Mouse (Mus musculus) stomach, postnatal 0 days (tissue): ENCODE results near the gene Actrt2. TPM values are rescaled to one million over a fixed set of nuclear protein-coding genes. Genes with fewer than 3 reads are reported as not detected.

Experiments used
- ATAC-seq: fragments of 200-750 bp; cut with Nextera tagmentation; 2 replicates; pipeline ENCODE4 v1.8.0; 2017; ENCODE audit not compliant: low FRiP score, low TSS enrichment
- DNase-seq: peaks from one replicate; pipeline ENCODE4 v3.0.0-alpha.2; 2016; ENCODE audit warnings: low spot score
- H3K27ac ChIP-seq: fragments of 300-500 bp; sonication (generic); replicated peaks from 2 replicates; pipeline ENCODE4 v1.5.1; 2014; ENCODE audit warnings: mild to moderate bottlenecking, control low read depth
- H3K27me3 ChIP-seq: fragments of 300-500 bp; sonication (generic); 2 replicates; pipeline ENCODE4 v1.6.1; 2014; ENCODE audit warnings: low read length; ENCODE audit not compliant: control insufficient read depth, insufficient read depth
- H3K36me3 ChIP-seq: fragments of 300-500 bp; sonication (generic); 2 replicates; pipeline ENCODE4 v1.6.1; 2014; ENCODE audit warnings: low read length, mixed read lengths; ENCODE audit not compliant: control insufficient read depth, insufficient read depth
- H3K4me1 ChIP-seq: fragments of 300-500 bp; sonication (generic); replicated peaks from 2 replicates; pipeline ENCODE4 v1.6.1; 2014; ENCODE audit warnings: antibody characterized with exemption; ENCODE audit not compliant: control insufficient read depth, insufficient read depth
- H3K4me2 ChIP-seq: fragments of 300-500 bp; sonication (generic); replicated peaks from 2 replicates; pipeline ENCODE4 v1.6.1; 2014; ENCODE audit warnings: low read depth, mild to moderate bottlenecking, control low read depth, moderate library complexity
- H3K4me3 ChIP-seq: fragments of 300-500 bp; sonication (generic); 2 replicates; pipeline ENCODE4 v1.5.1; 2014; ENCODE audit warnings: low read depth, low read length, control low read depth
- H3K9ac ChIP-seq: fragments of 300-500 bp; sonication (generic); 2 replicates; pipeline ENCODE4 v1.6.1; 2014; ENCODE audit warnings: mild to moderate bottlenecking, low read length, control low read depth, mixed read lengths
- H3K9me3 ChIP-seq: fragments of 300-500 bp; sonication (generic); 2 replicates; pipeline ENCODE4 v1.6.1; 2016; ENCODE audit warnings: low read length; ENCODE audit not compliant: control insufficient read depth
- CTCF ChIP-seq: IDR thresholded peaks from 2 replicates; pipeline ENCODE4 v1.5.1; 2016; ENCODE audit warnings: antibody characterized with exemption, low read depth, mild to moderate bottlenecking, moderate library complexity
- EP300 ChIP-seq: optimal IDR thresholded peaks from 2 replicates; pipeline ENCODE3; 2016; ENCODE audit warnings: antibody characterized with exemption
- WGBS: fragments of 180-500 bp; shearing (Covaris S2); extraction: QIAGEN DNeasy Blood & Tissue Kit; methylation state at CpG from one replicate; pipeline ENCODE4 v1.1.7; 2014; 5-methylcytosine and 5-hydroxymethylcytosine counted together
- polyA plus RNA-seq: library from polyadenylated mRNA; unstranded; fragments of >200 nt; fragmentation: Nextera tagmentation; extraction: Ambion mirVana; gene quantifications from 2 replicates; pipeline ENCODE4 v1.2.1, GENCODE M21; 2015

Actrt2 gene
- polyA plus RNA-seq, 1 experiment from 2014 or later = not detected

- WGBS = 67% methylated on average over 4 of the region's 4 CpGs
These were observed 38.0 kb upstream of the Actrt2 start for GRCm38 (mm10) chr4:154705681-154706080.

GRCm38 (mm10) chr4:154705056-154705455 lies 37.4 kb upstream of the Actrt2 start:
- DNase-seq (no peak), ATAC-seq (no peak)
- no peak for TF ChIP-seq EP300
- no peak for TF ChIP-seq CTCF
- no peak overlapping the region for H3K27ac ChIP-seq
- H3K27me3 ChIP-seq = no peaks in the 10 kb centered on the region
- no peak overlapping the region for H3K4me3 ChIP-seq
- H3K4me2 ChIP-seq = no peak overlapping the region
- 83% methylated on average over 6 of the region's 6 CpGs for WGBS
- H3K9ac ChIP-seq = no peak overlapping the region
- H3K9me3 ChIP-seq = no peaks in the 10 kb centered on the region
- no peaks in the 10 kb centered on the region for H3K36me3 ChIP-seq
- H3K4me1 ChIP-seq = no peaks in the 10 kb centered on the region

More at GRCm38 (mm10) chr4:154705681-154706080, 38.0 kb upstream of the Actrt2 start:
- Histone ChIP-seq H3K27ac (no peak overlapping the region), H3K27me3 (no peaks in the 10 kb centered on the region), H3K4me3 (no peak overlapping the region), H3K9me3 (no peaks in the 10 kb centered on the region), H3K36me3 (no peaks in the 10 kb centered on the region), H3K4me2 (no peak overlapping the region), H3K4me1 (no peaks in the 10 kb centered on the region), H3K9ac (no peak overlapping the region)
- TF ChIP-seq EP300 = no peak
- TF ChIP-seq CTCF = no peak
- DNase-seq (no peak), ATAC-seq (no peak)

- no peak for ATAC-seq
- Histone ChIP-seq H3K27me3 (no peaks in the 10 kb centered on the region), H3K36me3 (no peaks in the 10 kb centered on the region), H3K4me3 (no peak overlapping the region), H3K27ac (no peak overlapping the region), H3K9me3 (no peaks in the 10 kb centered on the region), H3K4me2 (no peak overlapping the region), H3K4me1 (no peaks in the 10 kb centered on the region), H3K9ac (no peak overlapping the region)
- WGBS = 76% methylated on average over 7 of the region's 7 CpGs
- no peak for DNase-seq
- no peak for TF ChIP-seq EP300
- TF ChIP-seq CTCF = no peak
These were observed 36.9 kb upstream of the Actrt2 start for GRCm38 (mm10) chr4:154704591-154704990.

- TF ChIP-seq EP300 (no peak), CTCF (no peak)
- DNase-seq = no peak
- ATAC-seq = no peak
These were observed 35.9 kb upstream of the Actrt2 start for GRCm38 (mm10) chr4:154703426-154704070.

GRCm38 (mm10) chr4:154702931-154703330 lies 35.3 kb upstream of the Actrt2 start:
- DNase-seq = no peak
- ATAC-seq = no peak
- 84% methylated on average over 7 of the region's 7 CpGs for WGBS
- no peaks in the 10 kb centered on the region for H3K36me3 ChIP-seq
- no peak overlapping the region for H3K27ac ChIP-seq
- no peaks in the 10 kb centered on the region for H3K4me1 ChIP-seq
- no peaks in the 10 kb centered on the region for H3K27me3 ChIP-seq
- no peak overlapping the region for H3K9ac ChIP-seq
- no peak overlapping the region for H3K4me3 ChIP-seq
- no peak overlapping the region for H3K4me2 ChIP-seq
- no peaks in the 10 kb centered on the region for H3K9me3 ChIP-seq
- TF ChIP-seq EP300 (no peak), CTCF (no peak)

More at GRCm38 (mm10) chr4:154703426-154704070, 35.9 kb upstream of the Actrt2 start:
- 49% methylated on average over 7 of the region's 7 CpGs for WGBS
- Histone ChIP-seq H3K36me3 (no peaks in the 10 kb centered on the region), H3K9me3 (no peaks in the 10 kb centered on the region), H3K27ac (no peak overlapping the region), H3K4me3 (no peak overlapping the region), H3K4me2 (no peak overlapping the region), H3K4me1 (no peaks in the 10 kb centered on the region), H3K9ac (no peak overlapping the region), H3K27me3 (no peaks in the 10 kb centered on the region)

GRCm38 (mm10) chr4:154702186-154702585 lies 34.5 kb upstream of the Actrt2 start:
- H3K4me1 ChIP-seq = no peaks in the 10 kb centered on the region
- H3K27me3 ChIP-seq = no peaks in the 10 kb centered on the region
- no peak overlapping the region for H3K27ac ChIP-seq
- no peak overlapping the region for H3K4me3 ChIP-seq
- TF ChIP-seq EP300 = no peak
- H3K9me3 ChIP-seq = no peaks in the 10 kb centered on the region
- no peak for DNase-seq
- H3K4me2 ChIP-seq = no peak overlapping the region
- H3K9ac ChIP-seq = no peak overlapping the region
- no peak for ATAC-seq
- 55% methylated on average over 6 of the region's 6 CpGs for WGBS
- no peaks in the 10 kb centered on the region for H3K36me3 ChIP-seq
